11 mouse cellular contexts compared by ENCODE assay signal in the genomic region with DNA sequence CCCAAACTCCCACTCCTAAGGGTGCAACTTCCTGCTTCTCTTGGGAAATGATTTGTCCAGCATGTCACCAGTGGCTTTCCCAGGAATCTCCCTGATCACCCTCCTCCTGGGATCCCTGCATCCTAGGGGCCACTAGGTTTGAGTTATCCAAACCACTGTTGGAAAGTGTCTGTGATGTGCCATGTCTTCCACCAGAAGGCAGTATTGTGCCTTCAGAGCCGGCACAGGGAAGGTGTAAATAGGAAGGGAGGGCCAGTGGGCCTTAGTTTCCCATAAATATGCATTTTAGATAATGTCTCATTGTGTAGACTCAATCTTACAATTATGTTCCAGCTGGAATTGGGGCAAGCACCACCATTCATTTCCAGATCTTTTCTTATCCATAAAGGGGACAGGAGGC. TPM values are rescaled to one million over a fixed set of nuclear protein-coding genes. Genes with fewer than 3 reads are reported as not detected.
DNase-seq lines count a peak whose midpoint lies in the region; ATAC-seq and TF ChIP-seq lines count a peak whose summit lies in the region.
"Had no signal": no experiment of that assay in that cellular context is flagged by ENCODE, and none has a peak within 500 bp of the region (broad histone marks: within the 10 kb centered on the region; RNA-seq: fewer than 3 reads in every experiment).

No protein-coding gene starts in this region.

- H3K27me3 ChIP-seq in forebrain, postnatal 0 days (ENCODE audit: insufficient read depth, low read length), result no peaks in the 10 kb centered on the region
- no peaks in the 10 kb centered on the region for H3K27me3 ChIP-seq in forebrain, embryonic 11.5 days (ENCODE audit: control insufficient read depth, insufficient read depth, low read length)
- H3K27me3 ChIP-seq in E14TG2a.4 (ENCODE audit: insufficient read depth, low read length), result peaks cover 25% of the 10 kb centered on the region
- H3K27me3 ChIP-seq: embryonic facial prominence, embryonic 12.5 days; liver, embryonic 15.5 days had no signal

- H3K4me1 ChIP-seq in forebrain, postnatal 0 days (ENCODE audit: insufficient read depth), result no peaks in the 10 kb centered on the region
- no peaks in the 10 kb centered on the region for H3K4me1 ChIP-seq in forebrain, embryonic 11.5 days (replicated peaks; ENCODE audit: control insufficient read depth, insufficient read depth, low read length)
- peaks cover 75% of the 10 kb centered on the region for H3K4me1 ChIP-seq in E14TG2a.4 (replicated peaks; ENCODE audit: low read depth, low read length)
- H3K4me1 ChIP-seq: liver, embryonic 15.5 days had no signal

- H3K4me3 ChIP-seq in forebrain, postnatal 0 days (ENCODE audit: low read depth, low read length), result no peak overlapping the region
- H3K4me3 ChIP-seq in forebrain, embryonic 11.5 days (ENCODE audit: low read depth, low read length), result no peak overlapping the region
- no peak overlapping the region for H3K4me3 ChIP-seq in E14TG2a.4 (replicated peaks; ENCODE audit: low read length)
- H3K4me3 ChIP-seq: embryonic facial prominence, embryonic 12.5 days; liver, embryonic 15.5 days had no signal

- H3K36me3 ChIP-seq in forebrain, postnatal 0 days (ENCODE audit: insufficient read depth), result peaks cover 4% of the 10 kb centered on the region; the same call in 1 of the 2 replicates
- peaks cover 14% of the 10 kb centered on the region; the same call in 1 of the 2 replicates for H3K36me3 ChIP-seq in forebrain, embryonic 11.5 days (ENCODE audit: control insufficient read depth, insufficient read depth, low read length)
- no peaks in the 10 kb centered on the region for H3K36me3 ChIP-seq in E14TG2a.4 (ENCODE audit: insufficient read depth, low read length)
- H3K36me3 ChIP-seq: liver, embryonic 15.5 days had no signal

- H3K27ac ChIP-seq in forebrain, postnatal 0 days (ENCODE audit: low read depth, low read length), result no peak overlapping the region
- H3K27ac ChIP-seq in forebrain, embryonic 11.5 days (ENCODE audit: low read depth, low read length), result no peak overlapping the region
- H3K27ac ChIP-seq: embryonic facial prominence, embryonic 12.5 days; liver, embryonic 15.5 days had no signal

- H3K9ac ChIP-seq in forebrain, postnatal 0 days, result no peak overlapping the region
- no peak overlapping the region for H3K9ac ChIP-seq in forebrain, embryonic 11.5 days (ENCODE audit: low read length)
- H3K9ac ChIP-seq: embryonic facial prominence, embryonic 12.5 days; liver, embryonic 15.5 days had no signal

- no peak overlapping the region for H3K4me2 ChIP-seq in forebrain, postnatal 0 days (ENCODE audit: low read depth)
- H3K4me2 ChIP-seq in forebrain, embryonic 11.5 days (ENCODE audit: low read depth, low read length, severe bottlenecking), result no peak overlapping the region
- H3K4me2 ChIP-seq: embryonic facial prominence, embryonic 12.5 days; liver, embryonic 15.5 days had no signal

- ATAC-seq in forebrain, postnatal 0 days, result no peak
- no peak for ATAC-seq in forebrain, embryonic 11.5 days (replicated peaks; ENCODE audit: low FRiP score)
- no peak for ATAC-seq in erythroblast, adult 5-6 weeks (replicated peaks; ENCODE audit: low FRiP score, poor library complexity, severe bottlenecking)

- intact Hi-C loops in left cerebral cortex, postnatal 14 days (cut with DNase I), result loop anchor here (5.0 to 10.0 kb wide), 2 partner anchors 123 to 421 kb away; no protein-coding TSS in a partner anchor

- no peaks in the 10 kb centered on the region for H3K9me3 ChIP-seq in forebrain, postnatal 0 days (ENCODE audit: low read length)
- no peaks in the 10 kb centered on the region; the same call in 1 of the 2 replicates for H3K9me3 ChIP-seq in forebrain, embryonic 11.5 days (ENCODE audit: control insufficient read depth, low read length)
- H3K9me3 ChIP-seq in E14TG2a.4 (ENCODE audit: low read length), result peaks cover 7% of the 10 kb centered on the region
- H3K9me3 ChIP-seq: liver, embryonic 15.5 days had no signal

- TF ChIP-seq CTCF in forebrain, postnatal 0 days (IDR thresholded peaks at IDR 0.05; ENCODE audit: low read depth), result peak; percentile 89
- TF ChIP-seq CTCF in E14TG2a.4 (conservative IDR thresholded peaks at IDR 0.05; ENCODE audit: low read length), result peak; percentile 60

- WGBS in forebrain, postnatal 0 days, result 3% methylated on average over 1 of the region's 1 CpGs
- WGBS in forebrain, embryonic 11.5 days, result 29% methylated on average over 1 of the region's 1 CpGs

- DNase-seq in forebrain, postnatal 0 days, result peak; percentile 59
- no peak for DNase-seq in forebrain, embryonic 11.5 days (ENCODE audit: low spot score)
- DNase-seq in left cerebral cortex, postnatal 14 days (ENCODE audit: low spot score in 2 of 2), result peak; percentile 23 to 42
- no peak for DNase-seq in left cerebral cortex, adult 8-10 months (ENCODE audit: low spot score in 2 of 2)
- peak; percentile 56 for DNase-seq in embryo, embryonic 11 days
- DNase-seq in right cerebral cortex, postnatal 25 days, result no peak
- DNase-seq: thymus, adult 18-20 months had no signal

RNA-seq across cellular contexts. Expression of gene Ttll12, which starts 39.1 kb away (rescaled TPM):
- total RNA-seq in forebrain, postnatal 0 days (2014; rRNA removed), result 42.9 and 43.3 TPM in 2 replicates
- polyA plus RNA-seq in forebrain, postnatal 0 days (2015; fragmentation: Nextera tagmentation; extraction: Ambion mirVana), result 34.8 and 38.7 TPM in 2 replicates
- polyA plus RNA-seq in forebrain, embryonic 11.5 days (2014; fragmentation: Nextera tagmentation; extraction: Ambion mirVana), result 51.8 and 59.5 TPM in 2 replicates
- total RNA-seq in left cerebral cortex, postnatal 14 days (2021), result 10 to 100 TPM; 16.2 to 17.2 TPM
- total RNA-seq in left cerebral cortex, adult 8-10 months (2022), result 10 to 100 TPM in 1 of 4 experiments, 1 to 10 TPM in 3; 9.3 to 10.6 (median 10.0) TPM
- total RNA-seq in erythroblast, adult 5-6 weeks (2015; ENCODE audit: low replicate concordance), result 9.4 and 16.1 TPM in 2 replicates
- 5.9 and 9.8 TPM in 2 replicates for total RNA-seq in erythroblast, adult 5-6 weeks (2017; ENCODE audit: low replicate concordance)

Comparison
In these comparisons a context has a peak if more than half of its experiments do, and no peak if none do; other contexts are left out.
1. DNase-seq: peak in forebrain, postnatal 0 days (single experiment), left cerebral cortex, postnatal 14 days (2 of 2) and embryo, embryonic 11 days (single experiment); none in forebrain, embryonic 11.5 days (single experiment), left cerebral cortex, adult 8-10 months (0 of 2) and right cerebral cortex, postnatal 25 days (single experiment).